ENCODE assay signal across 14 mouse cellular contexts in the genomic region with DNA sequence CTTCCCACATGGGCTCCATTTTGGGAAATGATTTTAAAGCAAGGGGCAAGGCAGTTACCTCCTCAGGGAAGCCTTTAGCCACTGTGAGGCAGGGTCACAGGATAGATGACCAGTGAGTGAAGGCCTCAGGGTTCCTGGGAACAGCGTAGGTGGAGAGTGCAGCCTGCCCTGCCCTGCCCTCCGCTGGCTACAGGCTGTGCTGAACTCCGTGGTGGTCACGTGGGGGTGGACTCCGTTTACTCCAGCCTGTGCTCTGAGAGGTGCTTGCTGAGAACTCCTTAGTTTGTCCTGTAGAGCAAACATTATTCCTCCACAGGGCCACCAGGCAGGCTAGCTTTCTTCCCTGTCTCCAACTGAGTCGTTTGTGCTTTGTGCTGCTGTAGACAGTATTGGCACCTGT. TPM values are rescaled to one million over a fixed set of nuclear protein-coding genes. Genes with fewer than 3 reads are reported as not detected.
A peak's percentile ranks its signal among the peaks of the same experiment; 100 is the strongest.
DNase-seq lines count a peak whose midpoint lies in the region; ATAC-seq and TF ChIP-seq lines count a peak whose summit lies in the region.
"Had no signal": no experiment of that assay in that cellular context is flagged by ENCODE, and none has a peak within 500 bp of the region (broad histone marks: within the 10 kb centered on the region; RNA-seq: fewer than 3 reads in every experiment).

No protein-coding gene starts in this region.

- intact Hi-C loops in heart, postnatal 36 days (cut with DNase I), result no loop called here

- H3K36me3 ChIP-seq in CH12.LX (replicated peaks in 1 of 2; ENCODE audit: control insufficient read depth in 1 of 2, insufficient read depth in 1 of 2, low read length in 1 of 2), result no peaks in the 10 kb centered on the region
- no peaks in the 10 kb centered on the region for H3K36me3 ChIP-seq in embryonic facial prominence, embryonic 10.5 days (replicated peaks)
- H3K36me3 ChIP-seq in lung, postnatal 0 days (ENCODE audit: insufficient read depth, low read length), result no peaks in the 10 kb centered on the region
- H3K36me3 ChIP-seq: embryonic facial prominence, embryonic 12.5 days had no signal

- H3K4me3 ChIP-seq in CH12.LX (replicated peaks in 1 of 3; ENCODE audit: low read depth in 2 of 3, low read length in 2 of 3, poor library complexity in 1 of 3), result no peak overlapping the region
- no peak overlapping the region for H3K4me3 ChIP-seq in embryonic facial prominence, embryonic 10.5 days
- H3K4me3 ChIP-seq in lung, postnatal 0 days (ENCODE audit: low read depth, low read length), result 0 out of 2 replicates have a peak overlapping the region, but pooled peaks have one; percentile 34
- H3K4me3 ChIP-seq: embryonic facial prominence, embryonic 12.5 days; heart, adult 2 months had no signal

- no peak overlapping the region for H3K9ac ChIP-seq in CH12.LX (ENCODE audit: insufficient read depth, low read depth)
- no peak overlapping the region for H3K9ac ChIP-seq in lung, postnatal 0 days (replicated peaks; ENCODE audit: low read depth)
- H3K9ac ChIP-seq: embryonic facial prominence, embryonic 12.5 days had no signal

- no peak for TF ChIP-seq POLR2A in CH12.LX (IDR thresholded peaks at IDR 0.05; ENCODE audit: low read depth, low read length)

- dilution Hi-C loops in CH12.LX (cut with MboI; ENCODE audit: extremely low pct_ligation_motif_present, extremely low pct_unique_long_range_greater_than_20kb, low sequenced_read_pairs), result no loop called here

- no peak for TF ChIP-seq CTCF in CH12.LX (conservative IDR thresholded peaks at IDR 0.05 in 1 of 2, IDR thresholded peaks at IDR 0.05 in 1 of 2; ENCODE audit: low read depth in 2 of 2, low read length in 2 of 2)
- peak; percentile 45 for TF ChIP-seq CTCF in lung, postnatal 0 days (IDR thresholded peaks at IDR 0.05)

- no peaks in the 10 kb centered on the region for H3K27me3 ChIP-seq in CH12.LX (replicated peaks)
- H3K27me3 ChIP-seq in embryonic facial prominence, embryonic 10.5 days (replicated peaks; ENCODE audit: low read depth, poor library complexity, severe bottlenecking), result peaks cover 46% of the 10 kb centered on the region
- no peaks in the 10 kb centered on the region for H3K27me3 ChIP-seq in lung, postnatal 0 days (replicated peaks; ENCODE audit: insufficient read depth, low read length)

- H3K4me2 ChIP-seq in CH12.LX (ENCODE audit: insufficient read depth, low read depth, poor library complexity, severe bottlenecking), result no peak overlapping the region
- H3K4me2 ChIP-seq in lung, postnatal 0 days (replicated peaks; ENCODE audit: low read depth, low read length), result peak overlapping the region; percentile 48

- ATAC-seq in lung, postnatal 0 days, result peak; percentile 79
- ATAC-seq: activated CD4-positive, CD25-positive, alpha-beta regulatory T cell, adult 4 months; forebrain, embryonic 16.5 days; inflammation-experienced regulatory T-cells, adult 6 months had no signal

- TF ChIP-seq EP300 in CH12.LX (IDR thresholded peaks at IDR 0.05; ENCODE audit: low read length), result no peak
- TF ChIP-seq EP300 in lung, postnatal 0 days (IDR thresholded peaks at IDR 0.05), result no peak

- no peak overlapping the region for H3K27ac ChIP-seq in CH12.LX (ENCODE audit: insufficient read depth, low read depth)
- no peak overlapping the region for H3K27ac ChIP-seq in embryonic facial prominence, embryonic 10.5 days (replicated peaks)
- peak overlapping the region; percentile 84 for H3K27ac ChIP-seq in lung, postnatal 0 days (ENCODE audit: low read length)
- H3K27ac ChIP-seq: embryonic facial prominence, embryonic 12.5 days; heart, adult 2 months had no signal

- in situ Hi-C loops in CH12.LX (cut with MboI; ENCODE audit: low pct_ligation_motif_present, low pct_unique_long_range_greater_than_20kb, low sequenced_read_pairs), result no loop called here

- H3K79me2 ChIP-seq in CH12.LX (replicated peaks; ENCODE audit: control insufficient read depth, extremely low read depth, insufficient read depth, poor library complexity, severe bottlenecking), result no peaks in the 10 kb centered on the region

- TF ChIP-seq RAD21 in CH12.LX (IDR thresholded peaks at IDR 0.05; ENCODE audit: low read depth, low read length), result no peak

- WGBS in embryonic facial prominence, embryonic 10.5 days, result 11% methylated on average over 6 of the region's 6 CpGs
- WGBS in lung, postnatal 0 days, result 22% methylated on average over 6 of the region's 6 CpGs

- no peak for DNase-seq in CH12.LX (ENCODE audit: extremely low read depth)
- DNase-seq in embryonic facial prominence, embryonic 10.5 days (ENCODE audit: low spot score), result peak; percentile 23
- DNase-seq in kidney, postnatal 4 days, result peak; percentile 21 to 52
- peak; percentile 72 for DNase-seq in lung, postnatal 0 days (ENCODE audit: low spot score)
- no peak for DNase-seq in heart, postnatal 36 days
- no peak for DNase-seq in layer of hippocampus, adult 8-10 months (ENCODE audit: low spot score in 2 of 2)
- no peak for DNase-seq in adrenal gland, postnatal 10 days
- DNase-seq: heart, adult 2 months; left cerebral cortex, postnatal 4 days; thymus, adult 18-20 months had no signal

- peaks cover 0 to 20% of the 10 kb centered on the region in 2 experiments; a peak in 2 of 4 replicates for H3K4me1 ChIP-seq in CH12.LX (ENCODE audit: control insufficient read depth in 1 of 2, insufficient read depth in 2 of 2)
- H3K4me1 ChIP-seq in embryonic facial prominence, embryonic 10.5 days, result peaks cover 18% of the 10 kb centered on the region
- H3K4me1 ChIP-seq in lung, postnatal 0 days (ENCODE audit: insufficient read depth, low read depth, low read length), result no peaks in the 10 kb centered on the region

- no peaks in the 10 kb centered on the region for H3K9me3 ChIP-seq in CH12.LX (replicated peaks; ENCODE audit: low read length)
- no peaks in the 10 kb centered on the region for H3K9me3 ChIP-seq in embryonic facial prominence, embryonic 10.5 days
- H3K9me3 ChIP-seq in lung, postnatal 0 days (ENCODE audit: low read length), result no peaks in the 10 kb centered on the region
- H3K9me3 ChIP-seq: embryonic facial prominence, embryonic 12.5 days had no signal

TF ChIP-seq in CH12.LX, 34 proteins besides CTCF, POLR2A, EP300 and RAD21:
- TF ChIP-seq MAX (IDR thresholded peaks at IDR 0.05; ENCODE audit: low read length) (no peak), POLR2AphosphoS2 (IDR thresholded peaks at IDR 0.05; ENCODE audit: low read depth, low read length) (no peak), SMC3 (IDR thresholded peaks at IDR 0.05; ENCODE audit: low read depth, low read length) (no peak), MAFK (IDR thresholded peaks at IDR 0.05; ENCODE audit: insufficient replicate concordance, low read length) (no peak), CHD2 (IDR thresholded peaks at IDR 0.05; ENCODE audit: low read length) (no peak), SIN3A (IDR thresholded peaks at IDR 0.05; ENCODE audit: low read length) (no peak), USF1 (IDR thresholded peaks at IDR 0.05; ENCODE audit: low read depth, low read length) (0 out of 2 replicates have a peak, but pooled peaks have one; percentile 7)

RNA-seq across cellular contexts. Expression of a gene that starts 10.1 kb away (rescaled TPM):
- total RNA-seq in CH12.LX (2012; rRNA removed), result not detected in 2 replicates
- not detected in 2 replicates for total RNA-seq in CH12.LX (2014; rRNA removed)
- not detected in 2 replicates for polyA plus RNA-seq in CH12.LX (2012; ENCODE audit: insufficient read length, low read depth)
- polyA plus RNA-seq in embryonic facial prominence, embryonic 10.5 days (2016; fragmentation: Nextera tagmentation; extraction: Ambion mirVana), result 0.05 TPM in 1 of 2 replicates, not detected in the other
- polyA plus RNA-seq in lung, postnatal 0 days (2015; fragmentation: Nextera tagmentation; extraction: Ambion mirVana), result 772 and 801 TPM in 2 replicates
- under 1 TPM in 1 of 2 experiments, not detected in 1; 0.05 TPM for total RNA-seq in heart, postnatal 36 days (2021)
- total RNA-seq in layer of hippocampus, adult 8-10 months (2022), result not detected
- 1 to 10 TPM in 1 of 2 experiments, under 1 TPM in 1; 0.36 to 1.8 TPM for total RNA-seq in adrenal gland, postnatal 10 days (2021)
- total RNA-seq: heart, adult 2 months had no signal
- polyA plus RNA-seq: activated CD4-positive, CD25-positive, alpha-beta regulatory T cell, adult 4 months; forebrain, embryonic 16.5 days; inflammation-experienced regulatory T-cells, adult 6 months had no signal

Comparison
In these comparisons a context has a peak if more than half of its experiments do, and no peak if none do; other contexts are left out.
1. DNase-seq: peak in embryonic facial prominence, embryonic 10.5 days (single experiment), kidney, postnatal 4 days (2 of 2) and lung, postnatal 0 days (single experiment); none in CH12.LX (single experiment), heart, postnatal 36 days (0 of 2), layer of hippocampus, adult 8-10 months (0 of 2) and adrenal gland, postnatal 10 days (single experiment).